Mouse (Mus musculus): ENCODE measurements at regions not wholly inside any gene's neighbourhood (a gene's known extent, or its start where the extent isn't known, plus 50 kb on each side); places are given as distances from the start of the nearest gene placed in this dataset.

- Histone ChIP-seq H3K4me3 (ENCODE audit: low read depth, low read length) (no peak overlapping the region), H3K9ac (ENCODE audit: low read depth, low read length) (no peak overlapping the region), H3K36me3 (ENCODE audit: control insufficient read depth, insufficient read depth, low read length) (no peaks in the 10 kb centered on the region), H3K9me3 (replicated peaks; ENCODE audit: control insufficient read depth, low read length, poor library complexity, severe bottlenecking) (no peaks in the 10 kb centered on the region), H3K4me1 (ENCODE audit: control insufficient read depth, insufficient read depth, low read length) (no peaks in the 10 kb centered on the region), H3K27ac (ENCODE audit: low read length) (no peak overlapping the region), H3K4me2 (ENCODE audit: low read length) (no peak overlapping the region), H3K27me3 (ENCODE audit: control insufficient read depth, insufficient read depth, low read depth, low read length) (no peaks in the 10 kb centered on the region)
- ATAC-seq = peak; percentile 28; the same call in 1 of the 2 replicates
- WGBS = 69% methylated on average over 11 of the region's 11 CpGs
Observed at GRCm38 (mm10) chr5:52309317-52310060, 54.1 kb upstream of the Sod3 start.

DNA sequence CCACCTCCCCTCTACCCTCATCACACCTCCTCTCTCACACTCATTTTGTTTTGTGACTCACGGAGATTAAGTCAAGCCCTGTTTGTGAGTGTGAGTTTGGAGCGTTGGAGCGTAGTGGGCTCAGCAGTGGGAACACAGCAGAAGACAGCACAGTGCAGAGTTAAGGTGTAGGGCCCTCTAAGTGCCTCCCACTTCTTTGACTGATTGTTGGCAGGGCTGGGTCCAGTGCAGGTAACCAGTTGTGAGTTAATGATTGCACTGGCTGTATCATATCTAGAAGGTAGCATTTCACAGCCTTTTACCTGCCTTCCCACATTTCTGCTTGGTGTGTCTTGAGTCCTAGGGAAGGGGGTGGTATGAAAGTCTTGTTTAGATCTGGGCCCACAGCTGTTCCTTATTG is 67.3 kb upstream of the Sod3 start:
- no peak overlapping the region for H3K4me2 ChIP-seq (ENCODE audit: low read length)
- H3K36me3 ChIP-seq (ENCODE audit: control insufficient read depth, insufficient read depth, low read length) = no peaks in the 10 kb centered on the region
- H3K9me3 ChIP-seq (replicated peaks; ENCODE audit: control insufficient read depth, low read length, poor library complexity, severe bottlenecking) = no peaks in the 10 kb centered on the region
- 77% methylated on average over 3 of the region's 3 CpGs for WGBS
- ATAC-seq = no peak
- H3K4me3 ChIP-seq (ENCODE audit: low read depth, low read length) = no peak overlapping the region
- H3K27me3 ChIP-seq (ENCODE audit: control insufficient read depth, insufficient read depth, low read depth, low read length) = no peaks in the 10 kb centered on the region
- H3K9ac ChIP-seq (ENCODE audit: low read depth, low read length) = no peak overlapping the region
- H3K27ac ChIP-seq (ENCODE audit: low read length) = no peak overlapping the region
- H3K4me1 ChIP-seq (ENCODE audit: control insufficient read depth, insufficient read depth, low read length) = no peaks in the 10 kb centered on the region

DNA sequence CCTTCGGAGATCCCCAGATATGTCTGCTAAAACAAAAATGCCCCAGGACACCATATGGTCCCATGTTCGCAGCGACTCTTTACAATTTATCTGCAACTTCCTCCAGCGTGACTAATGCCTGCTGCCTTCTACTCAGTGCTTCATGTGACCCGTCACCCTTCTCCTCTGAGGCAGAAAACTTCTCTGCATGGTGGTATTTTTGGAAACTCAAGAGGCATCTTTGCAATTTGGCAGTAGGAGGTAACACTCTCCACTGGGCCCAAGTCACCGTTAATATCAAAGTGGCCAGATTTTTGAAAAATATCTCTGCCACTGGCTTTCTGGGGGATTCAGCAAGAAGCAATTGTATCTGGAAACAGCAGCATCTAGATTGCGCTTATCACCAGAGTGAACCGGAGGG is 69.1 kb upstream of the Sod3 start:
- Histone ChIP-seq H3K9ac (ENCODE audit: low read depth, low read length) (no peak overlapping the region), H3K9me3 (replicated peaks; ENCODE audit: control insufficient read depth, low read length, poor library complexity, severe bottlenecking) (no peaks in the 10 kb centered on the region), H3K27me3 (ENCODE audit: control insufficient read depth, insufficient read depth, low read depth, low read length) (no peaks in the 10 kb centered on the region), H3K36me3 (ENCODE audit: control insufficient read depth, insufficient read depth, low read length) (no peaks in the 10 kb centered on the region), H3K27ac (ENCODE audit: low read length) (no peak overlapping the region), H3K4me3 (ENCODE audit: low read depth, low read length) (no peak overlapping the region), H3K4me1 (ENCODE audit: control insufficient read depth, insufficient read depth, low read length) (no peaks in the 10 kb centered on the region), H3K4me2 (ENCODE audit: low read length) (no peak overlapping the region)
- no peak for ATAC-seq
- WGBS = 71% methylated on average over 8 of the region's 8 CpGs

GRCm38 (mm10) chr5:52288319-52288718 is 75.3 kb upstream of the Sod3 start:
- H3K4me1 ChIP-seq (ENCODE audit: control insufficient read depth, insufficient read depth, low read length) = no peaks in the 10 kb centered on the region
- H3K36me3 ChIP-seq (ENCODE audit: control insufficient read depth, insufficient read depth, low read length) = no peaks in the 10 kb centered on the region
- WGBS = 90% methylated on average over 1 of the region's 1 CpGs
- no peaks in the 10 kb centered on the region for H3K9me3 ChIP-seq (replicated peaks; ENCODE audit: control insufficient read depth, low read length, poor library complexity, severe bottlenecking)
- H3K4me3 ChIP-seq (ENCODE audit: low read depth, low read length) = no peak overlapping the region
- no peak overlapping the region for H3K27ac ChIP-seq (ENCODE audit: low read length)
- no peaks in the 10 kb centered on the region for H3K27me3 ChIP-seq (ENCODE audit: control insufficient read depth, insufficient read depth, low read depth, low read length)
- H3K9ac ChIP-seq (ENCODE audit: low read depth, low read length) = no peak overlapping the region
- no peak overlapping the region for H3K4me2 ChIP-seq (ENCODE audit: low read length)
- no peak for ATAC-seq

DNA sequence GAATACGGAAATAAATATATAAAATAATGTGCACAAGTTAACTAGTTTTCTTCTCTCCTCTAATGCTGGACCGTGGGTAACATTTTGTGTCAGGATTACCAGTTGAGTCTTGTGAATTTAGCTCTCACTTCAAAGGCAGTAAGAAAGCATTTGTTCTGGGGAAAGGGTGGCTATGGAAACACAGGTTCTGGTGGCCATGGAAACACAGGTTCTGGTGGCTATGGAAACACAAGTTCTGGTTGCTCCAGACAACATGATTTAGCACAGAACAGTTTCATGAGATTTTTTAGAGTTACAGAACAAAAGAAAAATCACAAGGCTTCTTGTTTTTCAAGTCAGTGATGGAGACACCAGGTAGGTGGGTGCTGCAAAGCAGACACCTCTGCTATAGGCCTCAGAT is 82.7 kb upstream of the Sod3 start:
- Histone ChIP-seq H3K27ac (ENCODE audit: low read length) (no peak overlapping the region), H3K27me3 (ENCODE audit: control insufficient read depth, insufficient read depth, low read depth, low read length) (no peaks in the 10 kb centered on the region), H3K9ac (ENCODE audit: low read depth, low read length) (no peak overlapping the region), H3K36me3 (ENCODE audit: control insufficient read depth, insufficient read depth, low read length) (no peaks in the 10 kb centered on the region), H3K9me3 (replicated peaks; ENCODE audit: control insufficient read depth, low read length, poor library complexity, severe bottlenecking) (no peaks in the 10 kb centered on the region), H3K4me1 (ENCODE audit: control insufficient read depth, insufficient read depth, low read length) (no peaks in the 10 kb centered on the region), H3K4me2 (ENCODE audit: low read length) (no peak overlapping the region), H3K4me3 (ENCODE audit: low read depth, low read length) (no peak overlapping the region)
- 77% methylated on average over 2 of the region's 2 CpGs for WGBS
- ATAC-seq = no peak

GRCm38 (mm10) chr5:52278111-52278510 is 85.5 kb upstream of the Sod3 start:
- Histone ChIP-seq H3K27me3 (ENCODE audit: control insufficient read depth, insufficient read depth, low read depth, low read length) (no peaks in the 10 kb centered on the region), H3K4me3 (ENCODE audit: low read depth, low read length) (no peak overlapping the region), H3K4me2 (ENCODE audit: low read length) (no peak overlapping the region), H3K9ac (ENCODE audit: low read depth, low read length) (no peak overlapping the region), H3K4me1 (ENCODE audit: control insufficient read depth, insufficient read depth, low read length) (no peaks in the 10 kb centered on the region), H3K36me3 (ENCODE audit: control insufficient read depth, insufficient read depth, low read length) (no peaks in the 10 kb centered on the region), H3K9me3 (replicated peaks; ENCODE audit: control insufficient read depth, low read length, poor library complexity, severe bottlenecking) (no peaks in the 10 kb centered on the region), H3K27ac (ENCODE audit: low read length) (no peak overlapping the region)
- ATAC-seq = no peak
- 68% methylated on average over 5 of the region's 5 CpGs for WGBS

DNA sequence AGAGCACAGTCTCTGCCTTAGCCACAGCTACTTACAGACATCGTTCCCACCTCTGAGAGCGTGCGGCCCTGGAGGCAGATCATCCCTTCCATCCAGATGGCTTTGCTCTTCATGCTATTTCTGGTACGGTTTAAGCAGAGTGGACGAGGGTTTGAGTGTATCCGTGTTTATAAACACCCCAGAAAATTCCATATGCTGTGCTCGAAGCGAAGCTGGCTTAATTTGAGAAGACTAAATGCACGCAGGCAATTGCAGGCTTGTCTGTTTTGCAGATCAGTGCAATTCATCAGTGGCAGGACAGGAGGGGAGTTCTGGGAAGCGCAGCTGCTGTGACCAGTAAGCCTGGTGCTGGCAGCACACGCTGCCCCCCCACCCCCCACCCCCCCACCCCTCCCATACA is 72.9 kb upstream of the Dhx15 start:
- 85% methylated on average over 11 of the region's 11 CpGs for WGBS
- H3K27me3 ChIP-seq (ENCODE audit: control insufficient read depth, insufficient read depth, low read depth, low read length) = no peaks in the 10 kb centered on the region
- no peak for ATAC-seq
- no peaks in the 10 kb centered on the region for H3K4me1 ChIP-seq (ENCODE audit: control insufficient read depth, insufficient read depth, low read length)
- H3K9me3 ChIP-seq (replicated peaks; ENCODE audit: control insufficient read depth, low read length, poor library complexity, severe bottlenecking) = no peaks in the 10 kb centered on the region
- H3K27ac ChIP-seq (ENCODE audit: low read length) = no peak overlapping the region
- H3K4me3 ChIP-seq (ENCODE audit: low read depth, low read length) = no peak overlapping the region
- H3K9ac ChIP-seq (ENCODE audit: low read depth, low read length) = no peak overlapping the region
- no peaks in the 10 kb centered on the region for H3K36me3 ChIP-seq (ENCODE audit: control insufficient read depth, insufficient read depth, low read length)
- no peak overlapping the region for H3K4me2 ChIP-seq (ENCODE audit: low read length)

- WGBS = 87% methylated on average over 2 of the region's 2 CpGs
- Histone ChIP-seq H3K4me2 (ENCODE audit: low read length) (no peak overlapping the region), H3K27me3 (ENCODE audit: control insufficient read depth, insufficient read depth, low read depth, low read length) (no peaks in the 10 kb centered on the region), H3K27ac (ENCODE audit: low read length) (no peak overlapping the region), H3K9me3 (replicated peaks; ENCODE audit: control insufficient read depth, low read length, poor library complexity, severe bottlenecking) (no peaks in the 10 kb centered on the region), H3K4me3 (ENCODE audit: low read depth, low read length) (no peak overlapping the region), H3K4me1 (ENCODE audit: control insufficient read depth, insufficient read depth, low read length) (peaks cover 10% of the 10 kb centered on the region), H3K9ac (ENCODE audit: low read depth, low read length) (no peak overlapping the region), H3K36me3 (ENCODE audit: control insufficient read depth, insufficient read depth, low read length) (no peaks in the 10 kb centered on the region)
- ATAC-seq = no peak
Observed at GRCm38 (mm10) chr5:52258075-52258474, 67.8 kb upstream of the Dhx15 start.

DNA sequence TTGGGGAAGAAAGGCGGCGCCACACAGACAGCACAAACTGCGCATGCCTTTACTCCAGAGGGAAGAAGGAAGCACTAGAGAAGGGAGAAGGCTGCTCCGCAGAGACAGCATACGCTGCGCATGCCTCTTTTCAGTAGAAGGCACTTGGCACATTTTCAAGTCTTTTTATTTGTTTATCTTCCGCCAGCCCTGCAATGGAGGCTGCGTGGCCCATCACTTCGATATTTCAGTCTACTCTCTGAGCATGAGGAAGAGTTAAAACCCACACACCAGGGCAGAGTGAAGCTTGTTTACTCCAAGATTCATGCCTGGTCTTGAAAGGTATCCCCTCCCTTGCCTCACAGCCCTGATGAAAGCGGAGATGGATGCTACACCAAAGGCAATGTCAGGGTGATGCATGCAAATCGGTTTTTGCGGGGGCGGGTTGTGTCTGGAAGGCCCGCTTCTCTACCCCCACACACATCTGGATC is 64.3 kb upstream of the Dhx15 start:
- Histone ChIP-seq H3K27ac (ENCODE audit: low read length) (no peak overlapping the region), H3K9me3 (replicated peaks; ENCODE audit: control insufficient read depth, low read length, poor library complexity, severe bottlenecking) (no peaks in the 10 kb centered on the region), H3K27me3 (ENCODE audit: control insufficient read depth, insufficient read depth, low read depth, low read length) (no peaks in the 10 kb centered on the region), H3K9ac (ENCODE audit: low read depth, low read length) (no peak overlapping the region), H3K4me1 (ENCODE audit: control insufficient read depth, insufficient read depth, low read length) (peaks cover 10% of the 10 kb centered on the region), H3K4me2 (ENCODE audit: low read length) (no peak overlapping the region), H3K36me3 (ENCODE audit: control insufficient read depth, insufficient read depth, low read length) (no peaks in the 10 kb centered on the region), H3K4me3 (ENCODE audit: low read depth, low read length) (no peak overlapping the region)
- no peak for ATAC-seq
- 77% methylated on average over 14 of the region's 14 CpGs for WGBS
